Mouse (Mus musculus): ENCODE data around the gene Rcan2. TPM values are rescaled to one million over a fixed set of nuclear protein-coding genes. Genes with fewer than 3 reads are reported as not detected.

Gene Rcan2
- total and polyA plus RNA-seq, 3 experiments, result 195 to 439 (median 382) TPM

DNA sequence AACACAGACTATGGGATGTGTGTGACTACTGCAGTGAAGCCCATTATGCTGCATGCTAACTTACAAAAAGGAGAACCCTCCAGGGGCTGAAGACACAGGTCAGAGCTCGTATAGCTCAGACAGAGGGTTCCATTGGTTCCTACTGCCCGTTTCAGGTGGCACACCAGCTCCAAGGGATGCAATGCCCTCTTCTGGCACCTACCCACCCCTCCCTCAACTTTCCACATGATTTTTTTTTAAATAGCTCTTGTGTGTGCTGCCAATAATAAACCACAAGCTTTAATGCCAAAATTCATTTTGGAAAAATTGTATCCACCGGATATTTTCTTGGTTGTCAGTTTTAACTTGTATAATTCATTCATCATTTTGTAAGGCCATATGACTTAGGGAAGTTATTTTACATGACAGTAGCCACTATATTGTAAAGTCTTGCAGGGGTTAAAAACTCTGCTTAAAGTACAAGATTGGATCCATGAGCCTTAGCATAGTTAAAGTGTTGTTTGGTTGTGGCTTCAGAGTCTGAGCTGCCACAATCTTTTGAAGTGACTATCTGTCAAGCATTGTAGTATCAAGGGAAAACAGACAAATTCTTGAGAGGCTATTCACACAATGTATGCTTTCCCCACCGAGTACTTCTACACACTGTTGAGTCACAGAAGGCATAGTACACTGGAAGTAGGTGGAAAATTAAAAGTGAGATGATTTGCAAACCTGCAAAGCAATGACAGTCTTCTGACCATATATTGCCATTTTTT, 212.8 kb downstream of the Rcan2 start:
- H3K27ac ChIP-seq, result no peak overlapping the region
- H3K4me3 ChIP-seq, result no peak overlapping the region
- no peaks in the 10 kb centered on the region for H3K27me3 ChIP-seq (ENCODE audit: control insufficient read depth, insufficient read depth, low read length)
- no peaks in the 10 kb centered on the region for H3K79me2 ChIP-seq (replicated peaks; ENCODE audit: control insufficient read depth, insufficient read depth, low read length)
- 55% methylated on average over 4 of the region's 4 CpGs for WGBS
- intact Hi-C loops (cut with DNase I), result no loop called here
- H3K36me3 ChIP-seq (ENCODE audit: control insufficient read depth, insufficient read depth, low read length), result peaks cover 5% of the 10 kb centered on the region
- no peaks in the 10 kb centered on the region; the same call in 1 of the 2 replicates for H3K4me1 ChIP-seq (ENCODE audit: control insufficient read depth, insufficient read depth, low read length)
- no peak for TF ChIP-seq EP300 (IDR thresholded peaks at IDR 0.05; ENCODE audit: insufficient read depth, low read depth, low read length)
- TF ChIP-seq POLR2A (IDR thresholded peaks at IDR 0.05; ENCODE audit: insufficient read depth, low read depth, low read length), result no peak
- TF ChIP-seq CTCF (IDR thresholded peaks at IDR 0.05), result no peak
- no peak for DNase-seq
- H3K9ac ChIP-seq (ENCODE audit: low read depth, low read length), result no peak overlapping the region

DNA sequence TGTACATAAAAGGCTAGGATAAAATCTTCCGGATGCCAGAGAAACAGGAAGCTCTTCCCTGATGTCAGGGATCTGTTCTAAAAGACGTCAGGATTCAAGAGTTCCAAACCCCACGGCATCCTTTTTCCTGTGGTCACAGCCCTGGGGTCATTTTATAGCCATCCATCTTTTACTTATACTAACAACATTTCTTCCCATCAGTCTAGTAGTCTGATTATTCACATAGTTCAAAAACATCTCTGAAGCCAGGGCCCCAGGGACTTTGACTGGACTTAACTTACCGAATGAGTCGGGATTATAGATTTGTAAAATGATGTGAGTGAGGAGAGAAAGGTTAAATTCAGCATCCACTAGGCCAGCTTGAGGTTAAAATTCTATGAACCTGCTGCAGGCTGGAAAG, 215.2 kb downstream of the Rcan2 start:
- no peak overlapping the region for H3K9ac ChIP-seq (ENCODE audit: low read depth, low read length)
- H3K27me3 ChIP-seq (ENCODE audit: control insufficient read depth, insufficient read depth, low read length), result no peaks in the 10 kb centered on the region
- no peak overlapping the region for H3K4me3 ChIP-seq
- H3K27ac ChIP-seq, result no peak overlapping the region
- TF ChIP-seq EP300 (IDR thresholded peaks at IDR 0.05; ENCODE audit: insufficient read depth, low read depth, low read length), result no peak
- TF ChIP-seq POLR2A (IDR thresholded peaks at IDR 0.05; ENCODE audit: insufficient read depth, low read depth, low read length), result no peak
- no peak for TF ChIP-seq CTCF (IDR thresholded peaks at IDR 0.05)
- WGBS, result 60% methylated on average over 5 of the region's 5 CpGs
- DNase-seq, result no peak
- H3K4me1 ChIP-seq (ENCODE audit: control insufficient read depth, insufficient read depth, low read length), result no peaks in the 10 kb centered on the region; the same call in 1 of the 2 replicates
- intact Hi-C loops (cut with DNase I), result no loop called here
- H3K79me2 ChIP-seq (replicated peaks; ENCODE audit: control insufficient read depth, insufficient read depth, low read length), result no peaks in the 10 kb centered on the region
- H3K36me3 ChIP-seq (ENCODE audit: control insufficient read depth, insufficient read depth, low read length), result peaks cover 12% of the 10 kb centered on the region

DNA sequence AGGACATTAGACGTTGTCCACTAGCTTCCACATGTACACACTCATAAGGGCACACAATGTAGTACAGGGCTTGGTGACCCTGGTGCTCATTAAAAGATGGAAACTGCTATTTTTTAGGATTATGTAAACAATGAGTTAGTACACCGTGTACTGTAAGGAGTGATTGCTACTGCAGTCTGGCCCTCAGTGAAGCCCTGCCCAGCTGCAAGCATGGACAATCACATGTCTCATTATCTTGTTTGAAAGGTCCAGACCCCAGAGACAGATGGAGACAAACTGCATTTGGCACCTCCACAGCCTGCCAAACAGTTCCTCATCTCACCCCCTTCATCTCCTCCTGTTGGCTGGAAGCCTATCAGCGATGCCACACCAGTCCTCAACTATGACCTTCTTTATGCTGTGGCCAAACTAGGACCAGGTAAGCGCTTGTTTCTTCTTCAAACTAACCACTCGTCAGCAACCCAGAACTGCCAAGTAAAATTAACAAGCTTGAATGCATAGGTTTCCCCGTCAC, 219.6 kb downstream of the Rcan2 start:
- H3K79me2 ChIP-seq (replicated peaks; ENCODE audit: control insufficient read depth, insufficient read depth, low read length), result no peaks in the 10 kb centered on the region
- peak overlapping the region; percentile 26; the same call in 1 of the 2 replicates for H3K27ac ChIP-seq
- intact Hi-C loops (cut with DNase I), result no loop called here
- WGBS, result 55% methylated on average over 6 of the region's 6 CpGs
- H3K9ac ChIP-seq (ENCODE audit: low read depth, low read length), result no peak overlapping the region
- peak in 1 of 2 experiments; percentile 27 for DNase-seq
- H3K36me3 ChIP-seq (ENCODE audit: control insufficient read depth, insufficient read depth, low read length), result peaks cover 16% of the 10 kb centered on the region
- H3K4me3 ChIP-seq, result no peak overlapping the region
- peaks cover 2% of the 10 kb centered on the region for H3K4me1 ChIP-seq (ENCODE audit: control insufficient read depth, insufficient read depth, low read length)
- H3K27me3 ChIP-seq (ENCODE audit: control insufficient read depth, insufficient read depth, low read length), result no peaks in the 10 kb centered on the region
- TF ChIP-seq EP300 (IDR thresholded peaks at IDR 0.05; ENCODE audit: insufficient read depth, low read depth, low read length) (peak; percentile 58; the same call in 1 of the 2 replicates), POLR2A (IDR thresholded peaks at IDR 0.05; ENCODE audit: insufficient read depth, low read depth, low read length) (no peak)

DNA sequence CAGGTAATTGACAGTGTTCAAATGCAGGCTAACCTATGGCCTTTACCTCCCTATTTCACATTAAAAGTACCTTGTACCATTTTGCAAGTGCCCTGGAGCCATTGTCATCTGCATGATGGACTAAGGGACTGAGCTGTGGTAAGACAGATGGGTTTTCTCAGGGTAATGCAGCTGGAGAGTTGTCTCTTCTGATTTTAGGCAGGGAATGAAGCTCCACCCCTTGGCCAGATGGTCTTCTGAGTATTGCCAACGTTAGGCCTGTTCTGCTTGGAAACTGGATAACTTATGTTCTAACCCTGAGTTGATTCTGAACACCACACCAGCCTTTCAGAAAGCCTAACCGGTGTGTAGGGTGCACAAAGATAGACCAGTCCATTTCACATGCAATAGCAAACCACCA, 222.7 kb downstream of the Rcan2 start:
- Histone ChIP-seq H3K27me3 (ENCODE audit: control insufficient read depth, insufficient read depth, low read length) (no peaks in the 10 kb centered on the region), H3K79me2 (replicated peaks; ENCODE audit: control insufficient read depth, insufficient read depth, low read length) (no peaks in the 10 kb centered on the region), H3K36me3 (ENCODE audit: control insufficient read depth, insufficient read depth, low read length) (peaks cover 13% of the 10 kb centered on the region), H3K27ac (no peak overlapping the region), H3K4me3 (no peak overlapping the region), H3K9ac (ENCODE audit: low read depth, low read length) (no peak overlapping the region), H3K4me1 (ENCODE audit: control insufficient read depth, insufficient read depth, low read length) (peaks cover 8% of the 10 kb centered on the region)
- DNase-seq, result no peak
- TF ChIP-seq EP300 (IDR thresholded peaks at IDR 0.05; ENCODE audit: insufficient read depth, low read depth, low read length), result no peak
- TF ChIP-seq POLR2A (IDR thresholded peaks at IDR 0.05; ENCODE audit: insufficient read depth, low read depth, low read length), result no peak
- no peak for TF ChIP-seq CTCF (IDR thresholded peaks at IDR 0.05)
- WGBS, result 56% methylated on average over 2 of the region's 2 CpGs
- intact Hi-C loops (cut with DNase I), result no loop called here

DNA sequence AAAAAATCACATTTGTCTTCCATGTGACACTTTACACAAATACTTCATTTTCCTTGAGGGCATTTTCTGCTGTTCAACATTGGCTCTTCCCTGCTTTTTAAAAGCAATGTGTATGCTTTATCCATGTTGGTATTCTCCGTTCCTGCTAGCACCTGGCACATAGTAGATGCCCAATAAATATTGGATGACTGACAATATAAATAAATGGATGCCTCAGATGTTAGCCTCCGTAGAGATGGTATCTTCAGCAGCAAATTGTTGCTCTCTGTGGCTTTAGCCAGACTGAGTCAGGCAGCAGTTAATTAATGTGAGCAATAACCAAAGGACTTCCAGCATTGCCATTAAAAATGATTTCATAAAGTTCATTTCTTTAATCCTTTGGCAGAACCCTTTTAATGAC, 223.9 kb downstream of the Rcan2 start:
- WGBS, result 79% methylated on average over 2 of the region's 2 CpGs
- Histone ChIP-seq H3K9ac (ENCODE audit: low read depth, low read length) (no peak overlapping the region), H3K27me3 (ENCODE audit: control insufficient read depth, insufficient read depth, low read length) (no peaks in the 10 kb centered on the region), H3K4me1 (ENCODE audit: control insufficient read depth, insufficient read depth, low read length) (peaks cover 12% of the 10 kb centered on the region), H3K27ac (peak overlapping the region; percentile 67), H3K36me3 (ENCODE audit: control insufficient read depth, insufficient read depth, low read length) (peaks cover 19% of the 10 kb centered on the region), H3K79me2 (replicated peaks; ENCODE audit: control insufficient read depth, insufficient read depth, low read length) (no peaks in the 10 kb centered on the region), H3K4me3 (no peak overlapping the region)
- DNase-seq, result no peak
- intact Hi-C loops (cut with DNase I), result no loop called here
- TF ChIP-seq EP300 (IDR thresholded peaks at IDR 0.05; ENCODE audit: insufficient read depth, low read depth, low read length), result no peak

DNA sequence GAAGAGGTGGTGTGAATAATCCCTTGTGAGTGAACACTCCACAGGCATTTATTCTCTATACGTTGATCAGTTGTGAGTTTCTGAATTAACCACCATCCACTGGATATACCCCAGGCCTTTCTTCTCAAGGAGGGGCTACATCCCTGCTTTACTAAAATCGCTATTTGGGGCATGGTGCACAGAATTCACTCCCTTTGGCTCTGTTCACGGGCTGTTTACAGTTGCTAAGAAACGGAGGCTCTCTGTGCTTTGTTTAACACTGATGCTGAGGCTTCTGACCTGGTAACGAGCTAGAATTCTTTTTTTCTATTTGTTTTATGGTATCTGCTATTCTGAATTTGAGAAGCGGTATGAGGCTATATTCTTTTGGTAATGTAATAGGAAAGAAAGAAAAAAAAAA, 224.8 kb downstream of the Rcan2 start:
- Histone ChIP-seq H3K79me2 (replicated peaks; ENCODE audit: control insufficient read depth, insufficient read depth, low read length) (no peaks in the 10 kb centered on the region), H3K4me3 (no peak overlapping the region), H3K27ac (peak overlapping the region; percentile 67), H3K27me3 (ENCODE audit: control insufficient read depth, insufficient read depth, low read length) (no peaks in the 10 kb centered on the region), H3K36me3 (ENCODE audit: control insufficient read depth, insufficient read depth, low read length) (peaks cover 20% of the 10 kb centered on the region), H3K4me1 (ENCODE audit: control insufficient read depth, insufficient read depth, low read length) (peaks cover 18% of the 10 kb centered on the region), H3K9ac (ENCODE audit: low read depth, low read length) (no peak overlapping the region)
- 52% methylated on average over 6 of the region's 6 CpGs for WGBS
- DNase-seq, result no peak
- TF ChIP-seq POLR2A (IDR thresholded peaks at IDR 0.05; ENCODE audit: insufficient read depth, low read depth, low read length) (no peak), CTCF (IDR thresholded peaks at IDR 0.05) (no peak), EP300 (IDR thresholded peaks at IDR 0.05; ENCODE audit: insufficient read depth, low read depth, low read length) (no peak)
- intact Hi-C loops (cut with DNase I), result no loop called here

Measured in heart, adult 2 months (tissue).